Mouse (Mus musculus) colon, adult 2 months (tissue): Measurements from ENCODE around the gene Kctd7. TPM values are rescaled to one million over a fixed set of nuclear protein-coding genes. Genes with fewer than 3 reads are reported as not detected.

Experiments
- polyA plus RNA-seq: library from polyadenylated mRNA; depleted of rRNA; stranded (reverse); fragments of >200 nt; gene quantifications from 2 replicates; pipeline ENCODE4 v1.2.3, GENCODE M21; 2012; rRNA removed

Kctd7 gene
- 6.3 and 10.2 TPM in 2 replicates for polyA plus RNA-seq

GRCm38 (mm10) chr5:130144334-130145312 lies at the start of gene Kctd7:
Gene Kctd7, plus strand, starts transcription at chr5:130144861.

DNA sequence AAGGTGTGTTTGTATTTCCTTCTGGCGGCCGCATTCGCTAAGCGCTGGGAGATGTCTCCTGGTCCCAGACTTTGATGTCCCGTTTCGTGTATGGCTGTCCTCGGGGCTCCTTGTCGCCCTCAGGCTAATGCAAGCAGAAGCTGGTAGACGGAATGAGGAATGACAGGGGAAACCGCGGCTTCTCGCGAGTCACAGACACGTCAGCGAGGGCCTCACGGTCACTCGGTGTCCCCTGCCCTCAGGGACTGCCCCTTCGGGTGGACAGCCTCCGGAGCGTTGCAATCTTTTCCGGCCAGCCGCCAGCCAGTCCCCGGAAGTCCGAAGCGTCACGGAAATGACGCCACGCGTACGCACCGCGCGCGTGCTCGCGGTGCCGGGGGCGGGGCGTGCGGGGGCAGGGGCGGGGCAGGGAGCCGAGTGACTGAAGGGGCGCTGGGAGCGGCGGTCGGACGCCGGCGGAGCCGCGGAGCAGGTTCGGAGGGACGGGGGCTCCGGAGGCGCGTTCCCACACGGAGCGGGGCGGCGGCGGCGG lies 26.8 kb downstream of the Kctd7 start, which contains the start of gene Rabgef1:
Rabgef1 (plus strand) TSS at position 376 of the 532 bp plus-strand sequence.

Other genes starting within 250 kb of the Kctd7 start
- gene Zbed5, start 249.1 kb upstream of the Kctd7 start, polyA plus RNA-seq: 0.35 and 0.58 TPM in 2 replicates
- 0.34 and 0.43 TPM in 2 replicates for gene Phkg1, start 246.3 kb upstream of the Kctd7 start, polyA plus RNA-seq
- 4.9 and 8.1 TPM in 2 replicates for gene Nupr1l, start 236.3 kb upstream of the Kctd7 start, polyA plus RNA-seq
- gene Vkorc1l1, start 202.9 kb upstream of the Kctd7 start, polyA plus RNA-seq: 10.2 and 10.9 TPM in 2 replicates
- 30.7 and 32.4 TPM in 2 replicates for gene Gusb, start 141.8 kb upstream of the Kctd7 start, polyA plus RNA-seq
- gene Asl, start 115.6 kb upstream of the Kctd7 start, polyA plus RNA-seq: 45.4 and 49.1 TPM in 2 replicates
- 5.7 and 8.9 TPM in 2 replicates for gene Crcp, start 115.6 kb upstream of the Kctd7 start, polyA plus RNA-seq
- 13.0 and 13.8 TPM in 2 replicates for gene Tpst1, start 71.5 kb upstream of the Kctd7 start, polyA plus RNA-seq
- gene Rabgef1, start 26.9 kb downstream of the Kctd7 start, polyA plus RNA-seq: 23.0 and 30.3 TPM in 2 replicates
- 34.8 and 36.1 TPM in 2 replicates for gene Tmem248, start 72.2 kb downstream of the Kctd7 start, polyA plus RNA-seq
- gene Sbds, start 110.7 kb downstream of the Kctd7 start, polyA plus RNA-seq: 49.1 and 56.7 TPM in 2 replicates
- gene Tyw1, start 110.8 kb downstream of the Kctd7 start, polyA plus RNA-seq: 9.0 and 10.0 TPM in 2 replicates
- gene Caln1, start 224.6 kb downstream of the Kctd7 start, polyA plus RNA-seq: 0.01 and 0.21 TPM in 2 replicates
- gene A330070K13Rik, start 239.8 kb downstream of the Kctd7 start, polyA plus RNA-seq: not detected in 2 replicates